Mouse (Mus musculus) layer of hippocampus, postnatal 36 days (tissue): ENCODE results near the gene Togaram2. TPM values are rescaled to one million over a fixed set of nuclear protein-coding genes. Genes with fewer than 3 reads are reported as not detected.
"Not testable (repeated sequence)": the region's sequence is repeated elsewhere in the genome, so short reads cannot be mapped to it uniquely, and the experiment has no call there.

Experiments used
- DNase-seq, 2 experiments: peaks; one replicate each; pipeline ENCODE4 v3.0.0; 2022
- total RNA-seq, 2 experiments: library from RNA; stranded (reverse); gene quantifications; 2 replicates each; pipeline ENCODE4 v1.2.3; 2021

Togaram2 gene
- total RNA-seq, 2 experiments from 2014 or later, result 1.0 to 1.6 TPM

DNA sequence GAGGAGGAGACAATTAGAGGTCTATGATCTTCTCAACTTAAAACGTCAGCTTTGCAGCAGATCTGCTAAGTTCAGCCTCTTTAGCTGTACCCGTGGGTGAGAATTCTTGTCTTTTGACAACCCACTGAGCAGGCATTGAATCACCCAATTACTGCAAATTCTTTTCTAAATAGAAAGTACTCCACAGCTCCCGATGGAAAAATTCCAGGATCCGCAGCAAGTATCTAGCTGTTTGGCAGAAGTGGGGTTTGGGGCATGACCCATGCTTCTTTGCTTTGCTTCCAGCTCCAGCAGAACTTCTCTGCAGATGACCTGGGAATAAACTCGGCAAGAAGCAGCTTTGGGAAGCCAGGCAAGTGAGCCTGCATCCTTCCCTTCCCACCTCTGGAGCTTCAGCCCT is 69.9 kb downstream of the Togaram2 start:
- DNase-seq, result peak; percentile 14 to 20

DNA sequence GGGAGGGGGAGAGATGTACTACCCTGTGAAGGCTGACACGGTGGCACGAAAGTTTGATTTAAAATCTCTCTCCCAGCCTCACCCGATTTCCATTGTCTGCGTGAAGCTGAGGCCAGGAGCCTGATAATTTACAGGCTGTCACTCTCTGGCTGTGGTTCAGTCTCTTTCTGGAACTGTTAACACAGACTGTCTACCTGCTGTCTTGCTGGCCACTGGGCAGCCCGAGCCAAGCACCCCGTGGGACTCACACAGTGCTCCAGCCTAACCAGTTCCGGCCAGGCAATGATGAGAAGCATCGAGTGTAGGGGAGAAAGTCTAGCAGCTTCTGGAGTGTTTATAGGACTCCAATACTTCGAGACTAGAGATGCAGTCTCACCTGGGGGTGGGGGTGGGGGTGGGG is 73.1 kb downstream of the Togaram2 start:
- no peak for DNase-seq

GRCm38 (mm10) chr17:71747561-71747960 is 74.5 kb downstream of the Togaram2 start:
- no peak for DNase-seq

DNA sequence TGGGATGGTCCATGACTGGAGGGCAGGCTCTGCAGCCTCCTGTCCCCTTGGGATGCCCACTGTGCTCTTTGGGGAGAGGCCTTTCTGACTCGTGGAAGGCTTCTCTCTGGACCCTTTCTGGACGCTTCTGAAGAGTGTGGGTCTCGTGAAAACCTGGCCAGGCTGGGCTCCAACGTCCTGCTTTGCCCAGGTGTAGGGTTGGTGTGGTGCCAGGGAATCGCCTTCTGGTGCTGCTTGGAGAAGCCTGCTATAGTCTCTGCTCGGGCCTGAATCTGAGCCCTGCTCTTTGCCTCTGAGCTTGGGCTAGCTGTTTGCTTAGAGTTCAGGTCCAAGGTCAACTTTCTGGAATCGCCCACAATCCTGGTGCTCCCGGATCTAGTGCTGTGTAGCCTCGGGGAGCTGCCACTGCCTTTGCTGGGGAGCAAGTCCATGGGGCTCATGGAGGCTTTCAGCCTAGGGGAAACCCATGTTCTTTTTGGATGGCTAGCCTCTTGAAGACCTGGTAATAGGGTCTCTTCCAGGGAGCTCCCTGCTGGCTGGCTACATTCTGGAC is 76.6 kb downstream of the Togaram2 start:
- no peak for DNase-seq

DNA sequence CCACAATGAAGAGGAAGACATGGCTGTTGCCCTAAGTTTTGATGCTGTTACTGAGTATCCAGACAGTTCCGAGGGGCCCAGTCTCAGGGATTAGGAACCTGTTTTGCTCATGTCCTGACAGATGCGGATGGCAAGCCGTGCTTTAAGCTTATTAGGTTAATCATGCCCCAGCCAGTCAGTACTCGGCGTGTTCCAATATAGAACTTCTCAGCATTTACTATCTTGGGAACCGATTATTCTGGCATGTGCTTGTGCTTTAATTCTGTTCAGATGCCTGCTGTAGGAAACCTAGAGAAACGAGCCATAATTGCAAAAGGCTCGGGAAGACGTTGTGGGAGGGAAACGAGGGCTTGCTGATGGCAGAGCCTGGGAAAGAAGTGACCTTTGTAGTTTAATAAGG is 79.8 kb downstream of the Togaram2 start, which contains the start of gene Pcare:
Gene Pcare (minus strand): TSS at position 64 of the 400 bp plus-strand sequence.
- no peak for DNase-seq

GRCm38 (mm10) chr17:71760536-71760935 is 87.5 kb downstream of the Togaram2 start:
- DNase-seq, result no peak

GRCm38 (mm10) chr17:71768173-71768572 is 95.1 kb downstream of the Togaram2 start, which contains the start of gene Clip4:
Gene Clip4, plus strand, starts transcription at chr17:71768473.
- DNase-seq, result not testable (repeated sequence)

GRCm38 (mm10) chr17:71769564-71769963 is 96.5 kb downstream of the Togaram2 start:
- DNase-seq, result no peak

- no peak for DNase-seq
Measured at GRCm38 (mm10) chr17:71770696-71771095, 97.6 kb downstream of the Togaram2 start.

GRCm38 (mm10) chr17:71774173-71774572 is 101.1 kb downstream of the Togaram2 start:
- DNase-seq, result no peak

DNA sequence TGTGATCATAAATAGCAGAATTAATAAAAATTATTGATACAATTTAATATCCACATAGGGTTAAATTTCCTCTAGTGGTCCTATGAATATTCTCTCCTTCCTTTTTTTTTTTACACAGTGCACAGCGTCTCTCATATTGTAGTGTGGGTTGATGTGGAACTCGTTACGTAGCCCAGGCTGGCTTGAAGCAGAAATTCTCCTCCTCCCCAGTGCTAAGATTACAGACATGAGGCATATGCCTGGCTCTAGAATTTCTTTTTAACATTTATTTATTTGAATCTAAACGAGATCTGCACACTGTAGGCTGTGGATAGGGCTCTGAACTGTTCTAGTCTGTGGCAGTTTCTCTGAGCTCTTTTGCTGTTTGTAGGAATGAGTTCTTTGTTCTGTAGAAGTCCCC is 102.2 kb downstream of the Togaram2 start:
- DNase-seq, result no peak

DNA sequence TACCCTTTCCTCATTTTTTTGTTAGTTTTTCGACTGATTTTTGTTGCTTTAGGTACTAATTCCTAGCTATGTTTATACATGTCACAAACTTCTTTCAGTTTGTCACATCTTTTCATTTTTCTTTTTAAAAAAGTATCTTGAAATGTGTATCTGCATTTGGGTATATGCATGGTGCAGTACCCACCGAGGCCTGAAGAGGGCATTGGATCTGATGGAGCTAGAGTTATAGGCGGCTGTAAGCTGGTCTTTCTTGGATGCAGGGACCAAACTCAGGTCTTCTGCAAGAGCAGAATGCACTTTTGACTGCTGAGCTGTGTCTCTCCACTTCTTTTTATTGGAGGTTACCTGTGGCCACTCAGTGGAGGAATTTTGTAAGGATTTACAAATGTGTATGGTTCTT is 105.6 kb downstream of the Togaram2 start:
- no peak for DNase-seq

Other genes with a start within 250 kb of the Togaram2 start
- gene Gm4707, start 213.3 kb upstream of the Togaram2 start, total RNA-seq, result 1 to 10 TPM; 2.6 to 4.1 TPM
- gene Smchd1, start 197.9 kb upstream of the Togaram2 start, total RNA-seq, result 10 to 100 TPM; 32.0 to 39.4 TPM
- under 1 TPM; 0.53 to 0.55 TPM for gene Ndc80, start 146.4 kb upstream of the Togaram2 start, total RNA-seq
- gene Spdya, start 121.2 kb upstream of the Togaram2 start, total RNA-seq, result 1 to 10 TPM; 1.2 to 1.3 TPM
- 10 to 100 TPM; 24.4 to 27.1 TPM for gene Wdr43, start 57.4 kb upstream of the Togaram2 start, total RNA-seq
- gene Pcare, start 79.6 kb downstream of the Togaram2 start, total RNA-seq, result under 1 TPM in 1 of 2 experiments, not detected in 1; 0.07 TPM
- 10 to 100 TPM; 73.0 to 82.8 TPM for gene Clip4, start 95.2 kb downstream of the Togaram2 start, total RNA-seq